Mouse (Mus musculus) c-Kit-negative CD71-positive TER-119-positive erythroid progenitor cells, embryonic 14.5 days (primary cell): Measurements from ENCODE around the gene Zfp112.
"Not testable (repeated sequence)": the region's sequence is repeated elsewhere in the genome, so short reads cannot be mapped to it uniquely, and the experiment has no call there.

Source experiments
- DNase-seq: peaks from one replicate; pipeline ENCODE4 v3.0.0-alpha.2; 2013; ENCODE audit warnings: low read depth, low spot score

Zfp112 gene

GRCm38 (mm10) chr7:24112156-24112856 is at the start of gene Zfp112:
Zfp112 (plus strand) TSS chr7:24112314.
- DNase-seq, result no peak

GRCm38 (mm10) chr7:24074424-24074823 is 37.7 kb upstream of the Zfp112 start:
- not testable (repeated sequence) for DNase-seq

- DNase-seq, result peak; percentile 95
These were observed 30.3 kb upstream of the Zfp112 start, which contains the start of gene Zfp180 for GRCm38 (mm10) chr7:24081634-24082431. Zfp180 (plus strand) TSS chr7:24081924.

GRCm38 (mm10) chr7:24082457-24083235 is 29.5 kb upstream of the Zfp112 start:
- DNase-seq, result peak; percentile 38

GRCm38 (mm10) chr7:24086871-24087270 is 25.2 kb upstream of the Zfp112 start:
- DNase-seq, result no peak

GRCm38 (mm10) chr7:24087485-24088125 is 24.5 kb upstream of the Zfp112 start:
- no peak for DNase-seq

GRCm38 (mm10) chr7:24104403-24104802 is 7.7 kb upstream of the Zfp112 start:
- no peak for DNase-seq

- DNase-seq, result no peak
These were observed 6.9 kb upstream of the Zfp112 start for GRCm38 (mm10) chr7:24105144-24105703.

- no peak for DNase-seq
These were observed 1.3 kb upstream of the Zfp112 start for GRCm38 (mm10) chr7:24110839-24111238.

GRCm38 (mm10) chr7:24111772-24112155 is 350 bp upstream of the Zfp112 start:
- DNase-seq, result no peak

GRCm38 (mm10) chr7:24113001-24113400 is 887 bp downstream of the Zfp112 start:
- DNase-seq, result peak; percentile 44

GRCm38 (mm10) chr7:24116655-24117054 is 4.5 kb downstream of the Zfp112 start:
- no peak for DNase-seq

- no peak for DNase-seq
These were observed 21.4 kb downstream of the Zfp112 start for GRCm38 (mm10) chr7:24133425-24133995.

- peak; percentile 56 for DNase-seq
These were observed 22.1 kb downstream of the Zfp112 start, which contains the start of gene Zfp235 for GRCm38 (mm10) chr7:24133996-24134828. Zfp235 (plus strand) TSS chr7:24134169.

GRCm38 (mm10) chr7:24142566-24142965 is 30.5 kb downstream of the Zfp112 start:
- no peak for DNase-seq

GRCm38 (mm10) chr7:24153272-24153671 is 41.2 kb downstream of the Zfp112 start:
- DNase-seq, result no peak

GRCm38 (mm10) chr7:24172191-24172590 is 60.1 kb downstream of the Zfp112 start:
- DNase-seq, result no peak

GRCm38 (mm10) chr7:24174618-24175336 is 62.7 kb downstream of the Zfp112 start, which contains the start of gene Zfp114:
Zfp114 (plus strand) TSS chr7:24175060.
- DNase-seq, result no peak

GRCm38 (mm10) chr7:24175337-24175711 is 63.2 kb downstream of the Zfp112 start:
- no peak for DNase-seq
